Mouse (Mus musculus): Measurements from ENCODE around the gene Zc3h13. TPM values are rescaled to one million over a fixed set of nuclear protein-coding genes. Genes with fewer than 3 reads are reported as not detected.

The Zc3h13 gene
- polyA plus RNA-seq, 1 experiment from 2014 or later, result 36.1 TPM

Small RNA genes lying within 50 kb of the gene (microRNA-seq; reads per million reads assigned to microRNA genes)
- not detected for gene Gm44482

Other genes starting within 250 kb of the Zc3h13 start
- gene Lrrc63, start 153.5 kb upstream of the Zc3h13 start, polyA plus RNA-seq (2015; fragmentation: Nextera tagmentation; extraction: Ambion mirVana), result not detected in 2 replicates
- 21.1 and 21.9 TPM in 2 replicates for gene Lcp1, start 153.3 kb upstream of the Zc3h13 start, polyA plus RNA-seq (2015; fragmentation: Nextera tagmentation; extraction: Ambion mirVana)
- gene Cpb2, start 42.1 kb upstream of the Zc3h13 start, polyA plus RNA-seq (2015; fragmentation: Nextera tagmentation; extraction: Ambion mirVana), result 18.4 and 19.4 TPM in 2 replicates
- gene Siah3, start 171.6 kb downstream of the Zc3h13 start, polyA plus RNA-seq (2015; fragmentation: Nextera tagmentation; extraction: Ambion mirVana), result 0.14 and 0.19 TPM in 2 replicates

Data from kidney, embryonic 15.5 days (tissue).